Mouse (Mus musculus) adrenal gland (tissue): ENCODE measurements at regions not wholly inside any gene's neighbourhood (a gene's known extent, or its start where the extent isn't known, plus 50 kb on each side); places are given as distances from the start of the nearest gene placed in this dataset.
"Not testable (repeated sequence)": the region's sequence is repeated elsewhere in the genome, so short reads cannot be mapped to it uniquely, and the experiment has no call there.

Experiments
- intact Hi-C: fragments of 180-260 bp; cut with DNase I; formaldehyde crosslinking; loops from one replicate; pipeline ENCODE4 v1.15.1; 2025

DNA sequence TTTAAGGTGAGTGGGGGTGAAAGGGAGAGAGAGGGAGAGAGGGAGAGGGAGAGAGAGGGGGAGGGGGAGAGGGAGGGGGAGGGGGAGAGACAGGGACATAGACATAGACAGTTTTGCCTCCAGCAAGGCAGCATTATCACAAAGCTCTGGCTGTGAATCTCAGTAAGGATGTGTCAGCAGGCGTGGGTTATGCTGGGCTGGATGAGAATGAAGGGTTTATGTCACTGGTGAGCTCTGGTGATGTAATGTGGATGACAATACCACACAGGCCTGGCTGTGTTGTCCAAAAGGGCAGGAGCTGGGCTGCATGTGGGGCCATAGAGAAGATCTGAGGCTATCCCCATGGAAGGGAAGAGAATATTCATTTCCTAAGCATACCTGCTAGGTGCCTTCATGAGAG is 282.0 kb downstream of the 4933412E24Rik start:
- intact Hi-C loops = loop anchor here (5.0 kb wide), 1 partner anchor 93 kb away; no protein-coding TSS in a partner anchor

- intact Hi-C loops = loop anchor here (5.0 kb wide), 1 partner anchor 93 kb away; no protein-coding TSS in a partner anchor
These were observed 282.5 kb downstream of the 4933412E24Rik start for GRCm38 (mm10) chr15:59733932-59734331.

DNA sequence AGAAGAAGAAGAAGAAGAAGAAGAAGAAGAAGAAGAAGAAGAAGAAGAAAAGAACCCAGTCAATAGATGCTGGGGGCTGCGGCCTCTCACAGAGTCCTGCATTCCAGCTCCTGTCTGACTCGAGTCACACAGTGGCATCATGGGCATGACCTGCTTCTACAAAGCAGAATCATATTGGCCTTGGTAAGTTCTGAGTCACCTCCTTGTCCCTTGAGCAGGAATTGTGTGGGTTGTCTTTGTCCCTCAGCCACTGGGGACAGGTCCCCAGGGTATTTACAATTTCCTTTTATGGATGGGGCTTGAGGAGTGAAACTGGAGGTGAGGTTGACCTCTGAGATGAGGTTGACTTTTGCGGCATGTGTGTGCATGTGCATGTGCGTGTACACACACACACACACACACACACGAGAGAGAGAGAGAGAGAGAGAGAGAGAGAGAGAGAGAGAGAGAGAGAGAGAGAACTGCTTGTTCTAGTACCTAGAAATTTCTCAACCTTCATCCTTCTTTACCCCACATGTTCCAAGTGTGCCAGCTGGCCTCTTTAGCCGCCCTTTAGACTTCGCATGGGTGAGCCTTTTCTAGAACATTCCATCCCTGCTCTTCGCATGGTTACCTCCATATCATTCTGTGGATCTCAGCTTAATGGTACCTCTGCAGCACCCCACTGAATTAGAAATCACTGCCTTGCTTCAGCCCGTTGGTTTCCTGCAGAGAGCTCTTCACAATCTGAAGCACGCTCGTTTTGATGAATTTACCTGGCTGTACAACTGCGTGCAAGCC is 283.2 kb downstream of the 4933412E24Rik start:
- intact Hi-C loops = loop anchor here (5.0 kb wide), 1 partner anchor 94 kb away; no protein-coding TSS in a partner anchor

DNA sequence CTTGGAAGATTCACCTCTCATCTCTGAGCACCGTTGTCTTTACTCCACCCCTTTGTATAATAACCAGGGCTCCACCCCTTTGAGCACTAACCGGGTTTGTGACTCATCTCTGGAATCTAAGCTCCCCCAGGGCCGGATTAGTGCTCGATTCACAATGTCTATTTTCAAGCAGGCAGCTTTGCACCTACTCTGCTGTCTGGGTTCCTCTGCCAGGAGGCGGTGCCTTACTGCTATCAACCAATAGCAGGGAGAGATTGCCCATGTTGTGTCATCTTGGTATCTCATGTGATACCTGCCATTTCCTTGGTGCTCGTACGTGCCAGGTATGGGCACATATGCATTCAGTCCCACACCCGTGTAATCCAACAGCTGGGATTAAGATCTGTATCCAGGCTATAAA is 285.3 kb downstream of the 4933412E24Rik start:
- intact Hi-C loops = loop anchor here (5.0 kb wide), 1 partner anchor 96 kb away; no protein-coding TSS in a partner anchor

DNA sequence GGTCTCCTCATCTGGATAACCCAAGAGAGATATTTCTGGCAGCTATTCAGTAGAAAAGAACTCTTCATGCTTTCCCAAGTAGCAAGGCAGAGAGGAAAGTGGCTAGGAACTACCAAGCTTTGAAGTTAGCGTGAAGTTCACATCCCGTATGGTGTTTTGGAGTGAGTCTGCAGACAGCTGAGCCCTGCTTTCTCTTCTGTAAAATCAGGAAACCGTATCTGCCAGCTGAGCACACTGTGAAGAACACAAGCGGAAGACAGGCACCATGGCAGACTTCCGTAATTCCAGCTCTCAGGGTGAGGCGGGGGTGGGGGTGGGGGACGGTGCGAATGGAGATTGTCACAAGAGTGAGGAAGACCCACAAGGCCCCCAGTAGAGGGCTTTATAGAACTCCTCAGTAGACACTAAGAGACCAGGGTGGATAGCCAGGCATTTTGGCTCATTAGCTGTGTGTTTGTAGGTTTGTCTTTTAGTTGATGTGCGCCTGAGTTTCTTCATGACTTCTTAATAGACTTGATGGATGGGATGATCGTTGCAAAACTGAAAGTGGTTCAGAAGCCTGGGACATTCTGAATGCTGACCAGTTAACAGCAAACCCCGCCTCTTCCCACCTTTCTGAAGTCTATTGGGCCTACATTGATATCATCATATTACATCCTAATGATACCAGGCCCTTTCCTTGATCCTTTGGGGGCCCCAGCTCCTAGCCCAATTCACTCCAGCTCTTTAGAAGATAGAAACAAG is 287.4 kb downstream of the 4933412E24Rik start:
- intact Hi-C loops = no loop called here

DNA sequence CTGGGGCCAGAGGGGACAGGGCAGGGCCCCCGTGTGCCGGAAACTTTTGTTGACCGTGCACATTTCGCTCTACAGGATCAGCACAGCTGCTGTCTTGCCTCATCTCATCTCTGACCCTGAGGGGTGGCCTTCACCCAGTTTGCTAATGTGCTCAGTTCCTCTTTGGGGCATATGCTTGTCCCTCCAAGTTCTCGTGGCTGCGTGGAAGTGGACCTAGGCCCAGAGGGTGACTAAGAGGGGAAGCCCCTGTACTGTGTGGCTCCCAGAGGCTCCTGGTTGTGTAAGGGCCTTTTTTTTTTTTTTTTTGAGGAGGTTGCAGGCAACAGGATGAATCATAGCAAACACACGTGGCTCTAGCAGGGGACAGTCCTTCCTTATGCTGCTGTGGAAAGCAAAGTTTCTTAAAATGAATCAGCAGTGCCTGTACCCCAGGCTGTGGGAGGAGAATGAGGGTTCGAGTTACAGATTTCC is 288.2 kb downstream of the 4933412E24Rik start:
- intact Hi-C loops = no loop called here

- intact Hi-C loops = no loop called here
These were observed 290.5 kb downstream of the 4933412E24Rik start for GRCm38 (mm10) chr15:59725881-59726280.

DNA sequence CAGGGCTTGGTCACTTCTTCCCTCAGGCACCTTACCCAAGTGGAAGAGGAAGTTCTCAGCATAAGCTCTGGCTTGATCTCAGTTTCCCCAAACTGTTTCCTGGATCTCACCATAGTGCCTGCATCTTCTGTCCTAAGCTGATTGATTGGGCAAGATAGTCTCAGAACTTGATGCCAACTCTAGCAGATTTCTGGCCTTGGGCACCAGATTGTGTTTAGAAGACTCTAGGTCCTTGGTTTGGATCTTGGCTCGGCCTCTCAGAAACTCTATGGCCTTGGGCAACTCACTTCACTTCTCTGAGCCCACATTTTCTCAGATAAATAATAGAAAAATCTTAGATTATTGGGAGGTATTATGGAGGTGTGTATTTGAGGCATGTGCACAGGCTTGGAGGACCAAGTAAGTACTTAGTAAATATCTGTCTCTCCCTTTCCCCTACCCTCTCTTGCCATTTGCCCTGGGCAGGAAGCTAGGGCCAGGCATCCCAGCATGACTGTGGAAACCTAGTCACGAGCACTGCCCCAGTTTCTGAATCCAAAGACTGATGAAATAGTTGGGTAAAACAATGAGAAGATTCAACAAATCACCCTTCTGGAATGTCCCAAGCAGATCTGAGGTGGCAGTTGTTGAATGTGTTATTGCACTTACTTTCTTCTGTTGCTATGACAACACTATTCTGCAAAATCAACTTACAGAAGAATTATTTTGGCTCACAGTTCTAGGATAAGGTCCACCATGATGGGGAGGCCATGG is 293.6 kb downstream of the 4933412E24Rik start:
- intact Hi-C loops = no loop called here

DNA sequence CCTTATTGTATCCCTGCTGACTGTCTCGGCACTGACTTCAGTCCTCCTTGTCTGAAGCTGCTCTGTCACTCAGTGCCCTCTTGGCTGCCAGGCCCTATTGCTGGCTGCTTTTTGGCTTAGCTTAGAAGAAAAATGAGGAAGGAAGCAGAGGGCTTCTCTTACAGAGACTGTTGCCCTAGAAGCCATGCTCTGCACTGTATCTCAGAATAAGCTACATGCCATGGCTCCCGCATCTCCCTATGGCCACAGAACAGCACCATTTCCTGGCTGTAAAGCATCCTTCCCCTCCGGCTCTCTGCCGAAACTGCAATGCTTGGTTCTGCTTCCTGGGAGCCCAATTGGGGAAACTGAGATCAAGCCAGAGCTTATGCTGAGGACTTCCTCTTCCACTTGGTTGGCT is 295.0 kb downstream of the 4933412E24Rik start:
- intact Hi-C loops = no loop called here

DNA sequence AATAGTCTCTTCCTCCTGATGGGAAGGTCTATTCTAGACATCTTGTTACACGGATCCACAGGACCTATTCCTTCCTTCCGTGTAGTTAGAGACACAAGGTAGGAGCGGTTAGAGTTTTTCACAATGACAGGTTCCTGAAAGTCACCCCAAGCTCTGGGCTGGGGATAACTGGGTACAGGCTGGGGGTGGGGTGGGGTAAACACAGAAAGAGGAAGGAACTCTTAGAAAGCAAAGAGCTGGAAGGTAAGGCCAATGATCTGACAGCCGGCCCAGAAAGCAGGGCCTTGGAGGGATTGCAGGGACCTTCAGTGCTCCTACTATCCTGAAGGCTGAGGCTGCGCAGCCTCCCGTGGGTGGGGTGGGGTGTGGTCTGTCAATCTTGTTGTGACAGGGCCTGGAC is 295.4 kb downstream of the 4933412E24Rik start:
- intact Hi-C loops = no loop called here

GRCm38 (mm10) chr15:59720149-59720548 is 296.3 kb downstream of the 4933412E24Rik start:
- intact Hi-C loops = no loop called here

DNA sequence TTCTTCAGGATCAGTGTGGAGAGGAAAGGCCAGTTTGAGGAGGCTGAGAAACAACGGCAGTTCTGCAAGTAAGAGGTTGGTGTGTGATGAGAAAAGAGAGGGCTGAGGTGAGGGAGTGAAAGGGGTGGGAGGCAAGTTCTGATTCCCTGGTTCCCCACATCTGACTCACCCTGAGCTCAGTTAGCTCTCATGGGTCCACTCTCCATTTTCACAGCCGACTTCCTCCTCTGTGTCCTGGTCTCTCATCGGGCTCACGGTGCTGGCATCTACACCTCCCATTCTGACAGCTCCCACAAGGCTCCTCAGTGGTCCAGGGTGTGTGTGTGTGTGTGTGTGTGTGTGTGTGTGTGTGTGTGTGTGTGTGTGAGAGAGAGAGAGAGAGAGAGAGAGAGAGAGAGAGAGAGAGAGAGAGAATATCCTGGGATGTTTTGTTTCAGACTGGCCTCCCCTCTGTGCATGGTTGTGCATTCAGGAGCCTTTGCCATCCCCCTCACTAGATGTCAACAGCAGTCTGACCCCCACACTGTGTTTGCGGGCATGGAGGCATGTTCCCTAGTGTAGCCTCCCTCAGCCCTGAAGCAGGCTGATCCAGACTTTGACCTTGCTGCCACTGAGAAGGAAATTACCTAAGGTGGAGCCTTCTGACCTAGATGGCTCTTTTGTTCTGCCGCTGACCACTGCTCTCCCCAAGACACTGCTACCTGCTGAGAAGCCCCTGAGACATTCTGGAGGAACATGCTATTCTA is 296.9 kb downstream of the 4933412E24Rik start:
- intact Hi-C loops = not testable (repeated sequence)

- intact Hi-C loops = no loop called here
These were observed 299.5 kb downstream of the 4933412E24Rik start for GRCm38 (mm10) chr15:59716872-59717271.

GRCm38 (mm10) chr15:59715951-59716350 is 300.5 kb downstream of the 4933412E24Rik start:
- intact Hi-C loops = no loop called here

- intact Hi-C loops = no loop called here
These were observed 302.3 kb downstream of the 4933412E24Rik start for GRCm38 (mm10) chr15:59713965-59714739.

DNA sequence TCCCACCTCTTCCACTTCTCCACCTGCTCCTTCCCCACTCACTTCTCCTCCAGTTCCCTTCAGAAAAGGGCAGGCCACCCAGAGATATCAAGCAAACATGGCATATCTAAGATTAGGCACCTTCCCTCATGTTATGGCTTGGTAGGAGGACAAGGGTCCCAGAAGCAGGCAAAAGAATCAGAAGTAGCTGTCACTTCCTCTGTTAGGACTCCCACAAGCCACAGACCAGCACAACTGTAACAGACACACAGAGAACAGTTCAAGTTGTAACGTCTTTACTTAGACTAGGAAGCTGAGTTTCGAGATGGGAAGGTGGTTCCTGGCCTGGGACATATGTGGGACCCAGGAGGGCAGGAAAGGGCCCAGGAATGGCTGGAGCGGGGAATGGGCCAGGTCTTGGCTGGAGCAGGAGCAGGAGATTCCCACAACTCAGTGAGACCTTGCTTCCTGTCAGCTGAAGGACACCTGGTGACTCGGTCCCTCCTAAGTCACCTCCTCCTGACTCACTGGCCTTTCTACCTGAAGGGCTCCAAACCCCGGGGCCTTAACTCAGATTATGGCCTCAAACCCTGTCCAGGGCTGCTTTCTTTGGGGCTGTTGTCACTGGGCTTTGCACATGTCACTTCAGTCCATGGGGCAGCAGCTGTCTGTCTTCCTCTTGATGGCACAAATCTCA is 304.2 kb downstream of the 4933412E24Rik start:
- intact Hi-C loops = no loop called here

- intact Hi-C loops = no loop called here
These were observed 306.5 kb downstream of the 4933412E24Rik start for GRCm38 (mm10) chr15:59709925-59710324.

DNA sequence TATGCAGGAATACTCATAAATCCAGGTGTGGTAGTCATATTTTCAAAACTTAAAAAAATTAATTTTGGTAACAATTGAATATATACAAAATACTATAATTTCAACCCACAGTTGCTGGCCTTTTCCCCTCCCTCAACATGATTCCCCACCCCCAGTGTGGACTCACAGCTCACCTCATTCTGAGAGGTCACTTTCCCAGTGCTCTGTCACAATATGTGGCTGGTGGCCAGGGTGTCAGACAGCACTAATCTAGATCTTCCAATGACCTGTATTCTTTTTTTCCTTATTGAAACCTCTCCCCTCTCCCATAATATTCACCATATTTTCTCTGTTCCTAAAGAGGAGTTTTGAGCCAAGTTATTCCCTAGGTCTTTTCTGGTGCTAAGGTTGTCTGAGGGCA is 308.0 kb downstream of the 4933412E24Rik start:
- intact Hi-C loops = no loop called here

DNA sequence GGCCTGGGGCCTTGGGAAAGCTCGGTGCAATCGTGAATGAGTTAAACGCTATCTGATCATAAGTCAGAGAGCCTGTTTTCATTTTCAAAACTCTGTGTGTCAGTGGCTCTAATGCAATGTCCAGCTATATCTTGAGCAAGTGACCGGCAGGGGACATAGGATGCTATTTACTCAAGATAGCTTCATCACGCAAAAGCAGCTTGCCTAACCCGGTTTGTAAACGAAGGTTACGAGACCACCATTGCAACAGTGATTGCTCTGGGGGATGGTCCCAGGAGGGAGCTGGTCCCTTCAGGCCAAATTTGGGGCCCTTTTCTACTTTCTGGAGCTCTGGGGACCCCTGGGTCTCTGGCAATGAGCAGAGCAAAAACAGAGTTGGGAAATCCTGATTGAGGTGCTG is 309.3 kb downstream of the 4933412E24Rik start:
- intact Hi-C loops = no loop called here
